In the genomic region with DNA sequence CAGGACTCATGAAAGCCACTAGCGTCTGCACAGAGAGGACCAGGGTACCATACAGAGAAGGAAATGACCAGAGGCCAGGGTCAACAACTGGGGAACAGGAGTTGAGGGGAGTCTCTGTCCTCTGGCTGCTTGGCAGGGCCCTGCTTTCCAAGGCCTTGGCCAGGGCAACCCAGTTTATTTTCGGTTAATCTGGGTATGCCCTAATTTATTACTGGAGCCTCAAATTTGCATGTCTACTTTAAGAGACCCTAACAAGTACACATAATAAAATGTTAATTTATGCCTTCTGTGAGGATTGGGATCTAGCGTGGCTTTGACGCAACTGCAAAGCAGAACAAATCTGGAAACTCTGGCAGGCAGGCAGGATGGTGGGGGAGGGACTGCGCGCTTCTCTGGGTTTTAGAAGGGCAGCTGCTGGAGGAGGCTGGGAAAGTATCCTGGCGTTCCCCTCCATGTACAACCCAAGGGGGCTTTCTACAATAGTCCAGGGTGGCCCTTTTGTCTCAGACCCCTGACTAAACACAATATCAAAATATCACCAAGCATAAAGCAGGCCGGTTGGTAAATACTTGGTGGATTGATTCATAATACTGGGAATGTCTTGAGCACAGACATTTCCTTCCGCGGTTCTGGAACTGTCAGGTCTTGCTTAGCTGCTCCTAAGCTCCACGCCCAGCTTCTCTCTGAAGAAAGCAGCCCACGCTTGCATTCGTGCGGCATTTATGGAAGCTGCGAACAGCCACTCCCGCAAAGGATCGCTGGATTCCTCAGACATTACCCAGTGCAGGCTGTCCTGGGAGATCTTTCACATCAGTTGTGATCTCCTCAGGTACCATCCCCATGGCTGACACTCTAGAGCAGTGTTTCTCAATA, we compare ENCODE assay signal across 8 mouse cellular contexts.
A peak's percentile ranks its signal among the peaks of the same experiment; 100 is the strongest.
DNase-seq lines count a peak whose midpoint lies in the region; ATAC-seq lines count a peak whose summit lies in the region.

No protein-coding gene starts in this region.

- H3K4me1 ChIP-seq in forebrain, embryonic 13.5 days = peaks cover 10% of the 10 kb centered on the region; the same call in 1 of the 2 replicates
- peaks cover 6% of the 10 kb centered on the region; the same call in 1 of the 2 replicates for H3K4me1 ChIP-seq in forebrain, embryonic 10.5 days
- peaks cover 4% of the 10 kb centered on the region; the same call in 1 of the 2 replicates for H3K4me1 ChIP-seq in midbrain, embryonic 14.5 days (ENCODE audit: control insufficient read depth, insufficient read depth, low read length)

- WGBS in forebrain, embryonic 13.5 days = 73% methylated on average over 17 of the region's 17 CpGs
- 84% methylated on average over 17 of the region's 17 CpGs for WGBS in forebrain, embryonic 10.5 days
- WGBS in midbrain, embryonic 14.5 days = 39% methylated on average over 17 of the region's 17 CpGs

- no peak overlapping the region for H3K27ac ChIP-seq in forebrain, embryonic 13.5 days
- H3K27ac ChIP-seq in forebrain, embryonic 10.5 days = no peak overlapping the region
- H3K27ac ChIP-seq in midbrain, embryonic 14.5 days (replicated peaks; ENCODE audit: low read depth, low read length) = 0 out of 2 replicates have a peak overlapping the region, but pooled peaks have one; percentile 42

- no peak overlapping the region for H3K4me2 ChIP-seq in forebrain, embryonic 13.5 days
- H3K4me2 ChIP-seq in midbrain, embryonic 14.5 days (ENCODE audit: low read length) = peak overlapping the region; percentile 20

- H3K36me3 ChIP-seq in forebrain, embryonic 13.5 days (ENCODE audit: poor library complexity, severe bottlenecking) = no peaks in the 10 kb centered on the region
- no peaks in the 10 kb centered on the region for H3K36me3 ChIP-seq in forebrain, embryonic 10.5 days (replicated peaks)
- no peaks in the 10 kb centered on the region for H3K36me3 ChIP-seq in midbrain, embryonic 14.5 days (ENCODE audit: control insufficient read depth, insufficient read depth, low read length)

- no peak overlapping the region for H3K9ac ChIP-seq in forebrain, embryonic 13.5 days
- no peak overlapping the region for H3K9ac ChIP-seq in midbrain, embryonic 14.5 days (replicated peaks; ENCODE audit: low read length)

- H3K27me3 ChIP-seq in forebrain, embryonic 13.5 days = no peaks in the 10 kb centered on the region
- no peaks in the 10 kb centered on the region for H3K27me3 ChIP-seq in forebrain, embryonic 10.5 days (ENCODE audit: poor library complexity, severe bottlenecking)
- H3K27me3 ChIP-seq in midbrain, embryonic 14.5 days (ENCODE audit: control insufficient read depth, insufficient read depth, low read length) = no peaks in the 10 kb centered on the region

- DNase-seq in forebrain, embryonic 10.5 days (ENCODE audit: extremely low spot score, low spot score) = no peak
- peak; percentile 6 to 27 for DNase-seq in kidney, postnatal 36 days
- peak; percentile 71 for DNase-seq in midbrain, embryonic 14.5 days
- no peak for DNase-seq in lung, postnatal 10 days
- no peak for DNase-seq in adrenal gland, adult (ENCODE audit: inconsistent age in 2 of 2, low spot score in 1 of 2)
- DNase-seq in thymus, adult 18-20 months = no peak

- H3K4me3 ChIP-seq in forebrain, embryonic 13.5 days = no peak overlapping the region
- H3K4me3 ChIP-seq in forebrain, embryonic 10.5 days = no peak overlapping the region
- no peak overlapping the region for H3K4me3 ChIP-seq in midbrain, embryonic 14.5 days (replicated peaks; ENCODE audit: low read depth, low read length)

- peak; percentile 82 for ATAC-seq in forebrain, embryonic 13.5 days
- peak; percentile 73 for ATAC-seq in frontal cortex, adult (ENCODE audit: low TSS enrichment)
- ATAC-seq in midbrain, embryonic 14.5 days (ENCODE audit: low FRiP score, low TSS enrichment) = peak; percentile 69

- H3K9me3 ChIP-seq in forebrain, embryonic 13.5 days (replicated peaks) = no peaks in the 10 kb centered on the region
- H3K9me3 ChIP-seq in forebrain, embryonic 10.5 days = no peaks in the 10 kb centered on the region
- H3K9me3 ChIP-seq in midbrain, embryonic 14.5 days (ENCODE audit: control insufficient read depth, low read length) = no peaks in the 10 kb centered on the region

Comparison
In these comparisons a context has a peak if more than half of its experiments do, and no peak if none do; other contexts are left out.
1. DNase-seq: peak in kidney, postnatal 36 days (2 of 2) and midbrain, embryonic 14.5 days (single experiment); none in forebrain, embryonic 10.5 days (single experiment), lung, postnatal 10 days (single experiment), adrenal gland, adult (0 of 2) and thymus, adult 18-20 months (0 of 2).
2. Peak in every context shown above with its lines, with median percentiles within 50 percentile points of each other: ATAC-seq.